Comparison of ENCODE assay signal across 9 mouse cellular contexts in the genomic region with DNA sequence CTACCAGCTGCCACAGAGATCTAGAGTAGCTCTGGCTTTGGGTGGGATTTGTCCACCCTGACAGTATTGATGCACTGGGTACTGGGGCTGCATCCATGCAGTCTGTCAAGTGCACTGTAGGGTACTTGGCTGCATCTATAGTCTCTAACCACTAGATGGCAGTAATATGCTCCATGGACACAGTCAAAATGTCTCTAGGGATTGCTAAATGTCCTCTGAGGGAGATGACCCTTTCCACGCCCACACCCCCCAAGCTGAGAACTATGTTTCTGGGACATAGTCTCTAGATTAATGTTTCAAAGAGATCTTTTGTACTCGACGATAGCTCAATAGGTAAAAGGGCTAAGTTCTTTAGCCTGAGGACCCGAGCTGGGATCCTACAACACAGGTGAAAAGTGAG. TPM values are rescaled to one million over a fixed set of nuclear protein-coding genes. Genes with fewer than 3 reads are reported as not detected.
A peak's percentile ranks its signal among the peaks of the same experiment; 100 is the strongest.
DNase-seq lines count a peak whose midpoint lies in the region; ATAC-seq and TF ChIP-seq lines count a peak whose summit lies in the region.
"Had no signal": no experiment of that assay in that cellular context is flagged by ENCODE, and none has a peak within 500 bp of the region (broad histone marks: within the 10 kb centered on the region; RNA-seq: fewer than 3 reads in every experiment).

No protein-coding gene starts in this region.

- no peaks in the 10 kb centered on the region for H3K27me3 ChIP-seq in heart, embryonic 12.5 days (replicated peaks)
- H3K27me3 ChIP-seq in kidney, postnatal 0 days (ENCODE audit: insufficient read depth, low read length): no peaks in the 10 kb centered on the region
- H3K27me3 ChIP-seq: lung, embryonic 15.5 days had no signal

- no peak overlapping the region for H3K9ac ChIP-seq in heart, embryonic 12.5 days
- H3K9ac ChIP-seq in kidney, postnatal 0 days (ENCODE audit: low read depth, low read length): no peak overlapping the region
- H3K9ac ChIP-seq: lung, embryonic 15.5 days had no signal

- H3K4me3 ChIP-seq in heart, embryonic 12.5 days: no peak overlapping the region
- H3K4me3 ChIP-seq in kidney, postnatal 0 days (replicated peaks; ENCODE audit: low read depth, low read length): no peak overlapping the region
- H3K4me3 ChIP-seq: lung, embryonic 15.5 days had no signal

- no peak overlapping the region for H3K27ac ChIP-seq in heart, embryonic 12.5 days (ENCODE audit: poor library complexity, severe bottlenecking)
- no peak overlapping the region for H3K27ac ChIP-seq in kidney, postnatal 0 days
- H3K27ac ChIP-seq: lung, embryonic 15.5 days had no signal

- peaks cover 13% of the 10 kb centered on the region for H3K9me3 ChIP-seq in heart, embryonic 12.5 days (replicated peaks)
- H3K9me3 ChIP-seq in kidney, postnatal 0 days (replicated peaks; ENCODE audit: low read length): 0 out of 2 replicates have a peak, but pooled peaks cover 5% of the 10 kb centered on the region
- H3K9me3 ChIP-seq: lung, embryonic 15.5 days had no signal

- TF ChIP-seq CTCF in kidney, postnatal 0 days (IDR thresholded peaks at IDR 0.05; ENCODE audit: low read depth): peak; percentile 82

- no peak overlapping the region for H3K4me2 ChIP-seq in heart, embryonic 12.5 days
- no peak overlapping the region for H3K4me2 ChIP-seq in kidney, postnatal 0 days (ENCODE audit: low read length)
- H3K4me2 ChIP-seq: lung, embryonic 15.5 days had no signal

- no peaks in the 10 kb centered on the region for H3K4me1 ChIP-seq in heart, embryonic 12.5 days (replicated peaks)
- no peaks in the 10 kb centered on the region for H3K4me1 ChIP-seq in kidney, postnatal 0 days (replicated peaks; ENCODE audit: insufficient read depth, low read length)
- H3K4me1 ChIP-seq: lung, embryonic 15.5 days had no signal

- 27% methylated on average over 4 of the region's 4 CpGs for WGBS in heart, embryonic 12.5 days
- 28% methylated on average over 4 of the region's 4 CpGs for WGBS in kidney, postnatal 0 days

- ATAC-seq in heart, embryonic 12.5 days (ENCODE audit: insufficient number of reproducible peaks, low FRiP score): no peak
- ATAC-seq in kidney, postnatal 0 days (replicated peaks; ENCODE audit: low FRiP score, low read depth): no peak

- DNase-seq in heart, adult 18-20 months: peak; percentile 22 to 53
- peak; percentile 21 to 23 for DNase-seq in B cell, adult 2 months
- peak; percentile 47 for DNase-seq in brain, adult 2 months (ENCODE audit: low read depth, low spot score)
- peak; percentile 80 for DNase-seq in kidney, postnatal 0 days (ENCODE audit: low spot score)
- peak; percentile 16 for DNase-seq in thymus, postnatal 25 days
- no peak for DNase-seq in MN1 (ENCODE audit: low spot score)
- DNase-seq in testis, postnatal 14 days (ENCODE audit: low spot score): no peak

- no peaks in the 10 kb centered on the region for H3K36me3 ChIP-seq in heart, embryonic 12.5 days
- H3K36me3 ChIP-seq in kidney, postnatal 0 days (ENCODE audit: insufficient read depth, low read length): no peaks in the 10 kb centered on the region
- H3K36me3 ChIP-seq: lung, embryonic 15.5 days had no signal

RNA-seq across cellular contexts. Expression of gene Adamts2, which starts 42.8 kb away (rescaled TPM):
- total RNA-seq in heart, adult 18-20 months (2021): 1 to 10 TPM; 7.3 to 8.2 TPM
- 7.4 and 7.5 TPM in 2 replicates for polyA plus RNA-seq in heart, embryonic 12.5 days (2016; fragmentation: Nextera tagmentation; extraction: Ambion mirVana)
- 5.0 and 5.2 TPM in 2 replicates for polyA plus RNA-seq in kidney, postnatal 0 days (2015; fragmentation: Nextera tagmentation; extraction: Ambion mirVana)

Comparison
In these comparisons a context has a peak if more than half of its experiments do, and no peak if none do; other contexts are left out.
1. DNase-seq: peak in heart, adult 18-20 months (2 of 2), B cell, adult 2 months (2 of 2), brain, adult 2 months (single experiment), kidney, postnatal 0 days (single experiment) and thymus, postnatal 25 days (single experiment); none in MN1 (single experiment) and testis, postnatal 14 days (single experiment).